Mouse (Mus musculus) embryonic fibroblast, embryonic 13.5 days (primary cell): ENCODE measurements around the gene Fbxl7.

Experiments
- CTCF ChIP-seq: IDR thresholded peaks from 2 replicates; pipeline ENCODE4 v1.5.1; 2011; ENCODE audit warnings: mild to moderate bottlenecking, control low read depth, low read length, moderate library complexity, borderline replicate concordance; ENCODE audit not compliant: insufficient read depth
- POLR2A ChIP-seq: IDR thresholded peaks from 2 replicates; pipeline ENCODE4 v1.6.1; 2011; ENCODE audit warnings: low read depth, mild to moderate bottlenecking, control low read depth, low read length, moderate library complexity

DNA sequence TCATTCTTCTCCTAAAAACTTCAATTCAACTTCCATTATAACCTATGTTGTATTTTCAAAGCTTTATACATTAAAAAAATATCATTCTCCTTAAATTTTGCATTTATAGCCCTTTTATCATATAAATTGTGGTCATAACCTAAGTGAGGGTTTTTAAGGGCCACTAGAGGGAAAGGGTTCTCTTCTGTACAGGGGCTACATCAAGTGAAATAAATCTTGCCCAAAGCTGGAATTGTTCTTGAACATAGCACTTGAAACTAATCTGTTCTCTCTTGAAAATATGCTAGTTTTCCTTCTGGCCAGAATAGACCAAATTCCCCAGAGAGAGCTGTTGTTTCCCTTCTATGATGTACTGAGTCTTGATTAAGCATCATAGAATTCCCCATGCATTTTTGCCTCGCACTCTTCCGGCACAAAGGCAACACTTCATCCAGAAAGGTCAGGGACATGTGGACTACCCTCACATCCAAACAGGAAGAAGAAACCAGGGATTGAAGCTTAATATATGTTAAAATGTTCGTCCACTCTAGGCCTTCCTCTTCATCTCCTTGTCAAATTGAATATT is 95.8 kb downstream of the Fbxl7 start:
- TF ChIP-seq POLR2A: no peak
- TF ChIP-seq CTCF: no peak
